Mouse (Mus musculus): Measurements from ENCODE around the gene Osbp. TPM values are rescaled to one million over a fixed set of nuclear protein-coding genes. Genes with fewer than 3 reads are reported as not detected.

Osbp gene
- total RNA-seq, 2 experiments from 2014 or later: 50.3 to 50.9 TPM

DNA sequence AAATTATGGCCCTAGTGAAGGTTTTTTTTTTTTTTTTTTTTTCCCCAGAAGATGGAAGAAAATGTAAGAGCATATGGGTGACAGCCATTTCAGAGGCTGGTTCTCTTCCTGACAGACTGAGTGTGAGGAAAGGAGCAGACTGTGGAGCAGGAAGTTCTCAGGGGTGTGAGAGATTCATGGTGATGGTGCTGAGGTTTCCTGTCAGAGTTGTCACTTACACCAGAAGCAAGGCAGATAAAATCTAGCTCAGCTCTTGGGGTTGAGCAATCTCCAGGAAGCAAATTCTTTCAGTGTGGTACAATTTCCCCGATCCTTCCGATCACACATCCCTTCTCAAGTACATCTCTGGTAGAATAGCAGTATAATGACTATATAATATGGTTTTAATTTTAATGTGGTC is 60.9 kb downstream of the Osbp start:
- no peak for TF ChIP-seq CTCF (conservative IDR thresholded peaks at IDR 0.05)
- Histone ChIP-seq H3K27ac (peak overlapping the region; percentile 28; the same call in 1 of the 2 replicates), H3K4me3 (no peak overlapping the region)
- no peak for DNase-seq (ENCODE audit: low spot score in 2 of 2)

DNA sequence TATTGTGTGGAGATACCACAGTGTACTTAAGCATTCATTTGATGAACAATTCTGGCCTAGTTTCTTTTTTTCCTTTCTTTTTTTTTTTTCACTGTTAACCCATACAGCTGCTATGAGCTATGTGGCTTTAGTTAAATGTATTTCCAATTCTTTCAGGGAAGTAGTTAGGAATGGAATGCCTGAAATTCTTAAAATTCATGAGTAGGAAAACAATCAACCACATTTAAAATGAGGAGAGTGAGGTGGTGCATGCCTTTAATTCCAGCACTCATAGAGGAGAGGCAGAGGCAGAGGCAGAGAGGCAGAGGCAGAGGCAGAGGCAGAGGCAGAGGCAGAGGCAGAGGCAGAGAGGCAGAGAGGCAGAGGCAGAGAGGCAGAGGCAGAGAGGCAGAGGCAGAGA is 72.0 kb downstream of the Osbp start:
- no peak for DNase-seq (ENCODE audit: low spot score in 2 of 2)
- Histone ChIP-seq H3K27ac (no peak overlapping the region), H3K4me3 (no peak overlapping the region)
- TF ChIP-seq CTCF (conservative IDR thresholded peaks at IDR 0.05): no peak

- DNase-seq (ENCODE audit: low spot score in 2 of 2): no peak
- Histone ChIP-seq H3K4me3 (no peak within 1 kb of the TSS), H3K27ac (no peak within 1 kb of the TSS)
- no peak for TF ChIP-seq CTCF (conservative IDR thresholded peaks at IDR 0.05)
Observed at GRCm38 (mm10) chr19:12041217-12041616, 75.5 kb downstream of the Osbp start, which contains the start of gene Olfr1423. Gene Olfr1423 (minus strand): TSS chr19:12041317.

DNA sequence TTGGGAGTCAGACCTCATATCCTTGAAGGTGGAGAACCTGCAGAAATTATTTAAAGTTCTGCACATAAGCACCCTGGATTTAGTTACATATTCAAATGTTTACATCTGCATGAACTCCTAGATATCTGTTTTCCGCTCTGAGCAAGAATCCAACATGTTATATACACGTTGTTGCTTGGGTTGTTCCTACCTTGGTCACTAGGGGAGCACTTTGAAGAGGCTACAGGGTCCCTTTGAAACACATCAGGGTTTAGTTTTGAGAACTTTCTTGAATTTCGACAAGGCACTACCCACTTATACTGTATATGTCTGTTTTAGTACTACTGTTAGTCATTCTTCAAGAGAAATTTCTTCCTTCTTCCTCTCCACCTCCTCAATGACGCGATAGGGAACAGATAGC is 77.4 kb downstream of the Osbp start:
- DNase-seq (ENCODE audit: low spot score in 2 of 2): no peak
- peak; percentile 42 for TF ChIP-seq CTCF (conservative IDR thresholded peaks at IDR 0.05)
- H3K4me3 ChIP-seq: no peak overlapping the region
- no peak overlapping the region for H3K27ac ChIP-seq

Small RNA genes within 50 kb of the gene (microRNA-seq; reads per million reads assigned to microRNA genes)
- gene Mir6994: 1.7 to 4.2 reads per million in 2 experiments

Other genes starting within 250 kb of the Osbp start
- gene Gif, start 218.4 kb upstream of the Osbp start, total RNA-seq (2021): not detected
- gene Mrpl16, start 195.6 kb upstream of the Osbp start, total RNA-seq (2021): 10 to 100 TPM; 31.2 to 34.6 TPM
- 10 to 100 TPM; 30.6 to 39.3 TPM for gene Stx3, start 146.5 kb upstream of the Osbp start, total RNA-seq (2021)
- gene Olfr1417, start 126.7 kb upstream of the Osbp start, total RNA-seq (2021): not detected
- gene Olfr1418, start 104.9 kb upstream of the Osbp start, total RNA-seq (2021): not detected
- gene Olfr1419, start 90.8 kb upstream of the Osbp start, total RNA-seq (2021): not detected
- not detected for gene Olfr1420, start 79.4 kb upstream of the Osbp start, total RNA-seq (2021)
- gene Patl1, start 53.5 kb upstream of the Osbp start, total RNA-seq (2021): 10 to 100 TPM; 19.7 to 21.1 TPM
- not detected for gene Olfr1423, start 75.4 kb downstream of the Osbp start, total RNA-seq (2021)
- not detected for gene Olfr1424, start 96.7 kb downstream of the Osbp start, total RNA-seq (2021)
- not detected for gene Olfr1425, start 111.8 kb downstream of the Osbp start, total RNA-seq (2021)
- gene Olfr1426, start 126.1 kb downstream of the Osbp start, total RNA-seq (2021): not detected
- not detected for gene Olfr1427, start 137.4 kb downstream of the Osbp start, total RNA-seq (2021)
- not detected for gene Olfr1428, start 150.0 kb downstream of the Osbp start, total RNA-seq (2021)
- gene Olfr76, start 157.3 kb downstream of the Osbp start, total RNA-seq (2021): not detected
- gene Olfr1555-ps1, start 204.2 kb downstream of the Osbp start, total RNA-seq (2021): not detected
- gene Olfr1431, start 234.7 kb downstream of the Osbp start, total RNA-seq (2021): not detected

Data from layer of hippocampus, adult 2 months (tissue).